Mouse (Mus musculus): ENCODE measurements around the gene Hist2h3c1. TPM values are rescaled to one million over a fixed set of nuclear protein-coding genes. Genes with fewer than 3 reads are reported as not detected.
A peak's percentile ranks its signal among the peaks of the same experiment; 100 is the strongest.
"Not testable (repeated sequence)": the region's sequence is repeated elsewhere in the genome, so short reads cannot be mapped to it uniquely, and the experiment has no call there.

Gene Hist2h3c1
- 0.41 and 0.60 TPM in 2 replicates for polyA plus RNA-seq (2016; fragmentation: Nextera tagmentation; extraction: Ambion mirVana)

DNA sequence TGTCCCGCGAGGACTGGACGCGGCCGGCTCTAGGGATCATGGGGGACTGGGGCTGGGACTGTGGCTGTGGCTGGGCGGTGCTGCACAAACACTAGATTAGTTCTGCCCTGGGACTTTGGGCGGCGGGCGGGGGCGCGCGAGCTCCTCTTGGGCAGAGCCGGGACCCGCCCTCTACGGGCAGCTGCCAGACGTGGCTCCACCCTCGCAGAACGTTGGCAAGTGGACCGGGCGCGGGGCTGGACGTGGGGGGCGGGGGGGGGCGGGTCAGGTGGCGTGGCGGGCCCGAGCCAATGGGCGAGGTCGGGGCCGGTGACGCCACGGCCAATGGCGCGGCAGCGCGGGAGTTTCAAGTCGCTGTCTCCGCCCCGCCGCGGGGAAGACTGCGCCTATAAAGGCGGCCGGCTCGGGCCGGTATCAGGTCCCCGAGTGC is at the start of gene Hist2h3c1:
Hist2h3c1 (plus strand) TSS at position 259 of the 430 bp plus-strand sequence.
- not testable (repeated sequence) for H3K27me3 ChIP-seq (ENCODE audit: insufficient read depth, poor library complexity, severe bottlenecking); H3K9me3 ChIP-seq; DNase-seq (ENCODE audit: low spot score); H3K36me3 ChIP-seq
- H3K27ac ChIP-seq = peak within 1 kb of the TSS; percentile 87
- peaks cover 39% of the 10 kb centered on the region for H3K4me1 ChIP-seq
- peak within 1 kb of the TSS; percentile 59 for H3K4me3 ChIP-seq
- 0% methylated on average over 10 of the region's 47 CpGs for WGBS

DNA sequence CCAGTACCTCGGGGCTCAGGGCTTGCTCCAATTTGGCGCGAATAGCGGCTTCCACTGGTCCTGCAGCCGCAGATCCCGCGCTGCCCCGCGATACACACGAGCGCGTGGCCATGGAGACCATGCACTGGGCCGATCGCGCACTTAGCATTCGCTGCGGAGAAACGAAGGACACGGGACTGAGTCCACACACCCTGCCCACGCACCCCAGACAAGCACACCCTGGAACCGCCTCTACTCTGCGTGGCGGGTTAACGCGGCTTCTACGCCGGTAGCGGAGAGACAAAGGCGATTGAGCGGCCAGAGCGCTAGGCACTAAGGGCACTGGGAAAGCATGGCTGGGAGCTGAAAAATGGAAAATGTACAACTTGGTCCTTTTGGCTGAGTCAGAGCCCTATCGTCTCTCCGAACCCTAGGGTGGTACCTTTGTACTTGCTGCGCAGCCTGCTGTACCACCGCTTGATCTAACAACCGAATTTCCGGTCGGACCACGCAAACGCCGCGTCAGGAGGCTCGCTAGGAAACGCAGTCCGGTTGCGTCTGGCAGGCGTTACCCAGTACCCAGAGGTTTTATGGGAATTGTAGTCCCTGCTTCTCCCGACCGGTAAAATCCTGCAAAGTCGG is 49.2 kb upstream of the Hist2h3c1 start:
- peak overlapping the region; percentile 97 for H3K27ac ChIP-seq
- H3K4me3 ChIP-seq = peak overlapping the region; percentile 79
- H3K27me3 ChIP-seq (ENCODE audit: insufficient read depth, poor library complexity, severe bottlenecking) = no peaks in the 10 kb centered on the region
- H3K36me3 ChIP-seq = peaks cover 36% of the 10 kb centered on the region
- peak; percentile 95 for DNase-seq (ENCODE audit: low spot score)
- WGBS = under 1% methylated on average over 50 of the region's 50 CpGs
- peaks cover 21% of the 10 kb centered on the region for H3K4me1 ChIP-seq
- H3K9me3 ChIP-seq = no peaks in the 10 kb centered on the region

DNA sequence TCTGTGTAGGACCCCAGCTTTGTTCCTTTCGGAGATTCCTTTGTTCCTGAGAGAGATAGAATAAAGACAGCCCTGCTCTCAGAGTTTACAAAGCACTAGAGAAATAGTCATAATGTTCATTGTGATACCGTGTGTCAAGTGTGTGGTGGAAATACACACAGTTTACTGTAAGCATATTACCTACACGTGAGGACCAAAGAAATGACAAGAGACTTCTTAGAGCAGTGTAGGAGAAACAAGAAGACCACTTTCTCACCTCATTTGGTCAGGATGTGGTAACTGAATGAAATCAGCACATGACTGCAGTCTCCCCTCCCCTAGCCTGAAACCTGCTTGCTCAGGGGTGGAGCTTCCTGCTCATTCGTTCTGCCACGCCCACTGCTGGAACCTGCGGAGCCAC is 48.3 kb upstream of the Hist2h3c1 start:
- peaks cover 21% of the 10 kb centered on the region for H3K4me1 ChIP-seq
- no peaks in the 10 kb centered on the region for H3K9me3 ChIP-seq
- no peak for DNase-seq (ENCODE audit: low spot score)
- peaks cover 27% of the 10 kb centered on the region for H3K36me3 ChIP-seq
- no peaks in the 10 kb centered on the region for H3K27me3 ChIP-seq (ENCODE audit: insufficient read depth, poor library complexity, severe bottlenecking)
- WGBS = 3% methylated on average over 6 of the region's 6 CpGs
- H3K27ac ChIP-seq = peak overlapping the region; percentile 97
- peak overlapping the region; percentile 79 for H3K4me3 ChIP-seq

- Histone ChIP-seq H3K36me3 (peaks cover 21% of the 10 kb centered on the region), H3K4me1 (peaks cover 21% of the 10 kb centered on the region), H3K4me3 (peak overlapping the region; percentile 29; the same call in 1 of the 2 replicates), H3K27ac (peak overlapping the region; percentile 52; the same call in 1 of the 2 replicates)
- 24% methylated on average over 8 of the region's 8 CpGs for WGBS
- not testable (repeated sequence) for H3K27me3 ChIP-seq (ENCODE audit: insufficient read depth, poor library complexity, severe bottlenecking); H3K9me3 ChIP-seq; DNase-seq (ENCODE audit: low spot score)
Observed at GRCm38 (mm10) chr3:96198601-96199251, 47.8 kb upstream of the Hist2h3c1 start.

DNA sequence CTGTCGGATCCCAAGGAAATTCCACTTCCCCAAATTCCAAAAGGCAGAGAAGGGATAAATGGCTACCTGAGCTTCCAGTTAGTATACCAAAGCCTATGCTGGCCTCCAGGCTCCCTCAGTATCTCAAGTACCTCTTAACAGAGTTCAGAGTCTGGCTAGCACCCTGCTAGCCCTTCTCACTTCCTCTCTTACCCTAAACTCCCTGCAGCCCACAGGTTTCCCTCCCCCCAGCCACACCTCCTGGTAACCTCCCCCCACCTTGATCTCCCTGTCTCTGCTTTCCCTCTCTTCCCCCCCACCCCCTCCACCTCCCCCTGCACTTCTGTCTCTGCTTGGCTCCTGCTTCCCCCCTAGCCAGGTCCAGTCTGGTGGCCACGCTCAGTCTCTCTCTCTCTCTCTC is 46.8 kb upstream of the Hist2h3c1 start:
- Histone ChIP-seq H3K36me3 (peaks cover 11% of the 10 kb centered on the region), H3K4me3 (no peak overlapping the region), H3K27me3 (ENCODE audit: insufficient read depth, poor library complexity, severe bottlenecking) (no peaks in the 10 kb centered on the region), H3K27ac (no peak overlapping the region), H3K9me3 (no peaks in the 10 kb centered on the region), H3K4me1 (peaks cover 21% of the 10 kb centered on the region)
- no peak for DNase-seq (ENCODE audit: low spot score)
- 39% methylated on average over 2 of the region's 2 CpGs for WGBS

DNA sequence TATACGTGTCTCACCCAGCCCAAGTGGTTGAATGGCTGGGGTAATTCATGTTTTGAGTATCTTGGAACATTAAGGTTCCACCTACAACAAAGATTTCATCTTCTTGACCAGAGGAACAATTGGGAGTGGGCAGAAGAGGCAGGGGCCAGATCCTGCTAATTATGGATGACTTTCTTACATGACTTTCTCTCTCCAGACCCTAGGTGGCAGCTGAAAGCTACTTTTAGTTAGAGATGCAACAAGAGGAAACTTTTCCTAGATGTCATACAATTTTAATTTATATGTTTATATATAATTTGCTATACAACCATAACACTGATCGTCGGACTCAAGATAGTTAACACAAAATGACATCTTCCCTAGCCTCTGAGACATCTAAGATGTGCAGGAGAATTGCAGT is 38.7 kb upstream of the Hist2h3c1 start:
- 84% methylated on average over 3 of the region's 3 CpGs for WGBS
- DNase-seq (ENCODE audit: low spot score) = no peak
- Histone ChIP-seq H3K27ac (no peak overlapping the region), H3K4me1 (peaks cover 6% of the 10 kb centered on the region), H3K36me3 (no peaks in the 10 kb centered on the region), H3K4me3 (no peak overlapping the region), H3K9me3 (no peaks in the 10 kb centered on the region), H3K27me3 (ENCODE audit: insufficient read depth, poor library complexity, severe bottlenecking) (peaks cover 6% of the 10 kb centered on the region; the same call in 1 of the 2 replicates)

- H3K36me3 ChIP-seq = no peaks in the 10 kb centered on the region
- no peak for DNase-seq (ENCODE audit: low spot score)
Observed at GRCm38 (mm10) chr3:96209242-96209641, 37.2 kb upstream of the Hist2h3c1 start.

DNA sequence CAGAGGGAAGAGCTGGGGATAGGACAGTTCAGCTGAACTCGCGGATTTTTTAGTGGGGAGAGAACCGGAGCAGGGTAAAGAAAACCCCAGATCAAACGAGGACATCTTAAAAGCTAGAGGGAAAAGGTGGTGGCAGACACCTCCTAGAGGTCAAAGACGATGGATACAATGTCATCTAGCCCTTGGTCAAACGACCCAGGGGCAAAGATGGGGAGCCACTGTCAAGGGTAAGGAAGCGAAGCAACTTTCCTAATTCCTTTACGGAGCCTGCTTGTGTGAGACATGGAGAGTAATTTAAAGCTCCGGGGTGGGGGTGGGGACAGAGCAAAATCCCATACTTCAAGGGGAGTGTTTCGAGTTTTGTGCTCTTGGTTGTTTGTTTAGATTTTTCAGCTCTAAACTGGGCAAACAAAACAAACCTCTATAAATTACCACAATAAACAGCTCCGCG is 27.3 kb upstream of the Hist2h3c1 start:
- Histone ChIP-seq H3K27me3 (ENCODE audit: insufficient read depth, poor library complexity, severe bottlenecking) (no peaks in the 10 kb centered on the region), H3K4me1 (peaks cover 23% of the 10 kb centered on the region), H3K27ac (peak overlapping the region; percentile 94), H3K36me3 (no peaks in the 10 kb centered on the region), H3K9me3 (no peaks in the 10 kb centered on the region), H3K4me3 (peak overlapping the region; percentile 71)
- no peak for DNase-seq (ENCODE audit: low spot score)
- WGBS = under 1% methylated on average over 12 of the region's 12 CpGs

More at GRCm38 (mm10) chr3:96209242-96209641, 37.2 kb upstream of the Hist2h3c1 start:
- H3K4me1 ChIP-seq = peaks cover 6% of the 10 kb centered on the region
- no peaks in the 10 kb centered on the region for H3K9me3 ChIP-seq
- H3K27ac ChIP-seq = no peak overlapping the region
- no peak overlapping the region for H3K4me3 ChIP-seq
- H3K27me3 ChIP-seq (ENCODE audit: insufficient read depth, poor library complexity, severe bottlenecking) = peaks cover 6% of the 10 kb centered on the region; the same call in 1 of the 2 replicates
- 19% methylated on average over 15 of the region's 15 CpGs for WGBS

DNA sequence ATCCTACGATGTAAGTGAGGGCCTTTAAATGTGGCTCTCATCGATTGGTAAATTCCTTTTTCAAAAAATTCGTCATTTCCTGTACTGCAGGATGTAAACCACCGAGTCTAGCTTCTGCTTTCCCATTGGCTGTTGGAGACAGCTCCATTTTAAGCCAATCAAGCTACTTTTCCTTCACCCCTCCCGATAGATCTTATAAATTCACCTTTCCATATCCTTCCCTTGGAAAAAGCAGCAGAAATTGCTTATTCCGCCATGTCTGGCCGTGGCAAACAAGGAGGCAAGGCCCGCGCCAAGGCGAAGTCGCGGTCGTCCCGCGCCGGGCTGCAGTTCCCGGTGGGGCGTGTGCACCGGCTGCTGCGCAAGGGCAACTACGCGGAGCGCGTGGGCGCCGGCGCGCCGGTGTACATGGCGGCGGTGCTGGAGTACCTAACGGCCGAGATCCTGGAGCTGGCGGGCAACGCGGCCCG is 26.8 kb upstream of the Hist2h3c1 start, which contains the start of the genes Bola1 and Hist2h2ab:
Bola1 (minus strand) TSS at position 49 of the 470 bp plus-strand sequence.
Hist2h2ab (plus strand) TSS at position 205 of the 470 bp plus-strand sequence.
- DNase-seq (ENCODE audit: low spot score) = peak; percentile 87
- 0% methylated on average over 37 of the region's 37 CpGs for WGBS

GRCm38 (mm10) chr3:96220131-96220764 is 26.2 kb upstream of the Hist2h3c1 start:
- not testable (repeated sequence) for H3K27me3 ChIP-seq (ENCODE audit: insufficient read depth, poor library complexity, severe bottlenecking); H3K36me3 ChIP-seq; DNase-seq (ENCODE audit: low spot score); H3K9me3 ChIP-seq
- under 1% methylated on average over 38 of the region's 47 CpGs for WGBS
- Histone ChIP-seq H3K4me3 (peak overlapping the region; percentile 71), H3K27ac (peak overlapping the region; percentile 94), H3K4me1 (peaks cover 30% of the 10 kb centered on the region)

More for the DNA sequence above, 26.8 kb upstream of the Hist2h3c1 start, which contains the start of the genes Bola1 and Hist2h2ab:
- Histone ChIP-seq H3K36me3 (no peaks in the 10 kb centered on the region), H3K9me3 (no peaks in the 10 kb centered on the region), H3K4me3 (peak within 1 kb of the TSS; percentile 71), H3K27ac (peak within 1 kb of the TSS; percentile 94), H3K4me1 (peaks cover 25% of the 10 kb centered on the region), H3K27me3 (ENCODE audit: insufficient read depth, poor library complexity, severe bottlenecking) (no peaks in the 10 kb centered on the region)

DNA sequence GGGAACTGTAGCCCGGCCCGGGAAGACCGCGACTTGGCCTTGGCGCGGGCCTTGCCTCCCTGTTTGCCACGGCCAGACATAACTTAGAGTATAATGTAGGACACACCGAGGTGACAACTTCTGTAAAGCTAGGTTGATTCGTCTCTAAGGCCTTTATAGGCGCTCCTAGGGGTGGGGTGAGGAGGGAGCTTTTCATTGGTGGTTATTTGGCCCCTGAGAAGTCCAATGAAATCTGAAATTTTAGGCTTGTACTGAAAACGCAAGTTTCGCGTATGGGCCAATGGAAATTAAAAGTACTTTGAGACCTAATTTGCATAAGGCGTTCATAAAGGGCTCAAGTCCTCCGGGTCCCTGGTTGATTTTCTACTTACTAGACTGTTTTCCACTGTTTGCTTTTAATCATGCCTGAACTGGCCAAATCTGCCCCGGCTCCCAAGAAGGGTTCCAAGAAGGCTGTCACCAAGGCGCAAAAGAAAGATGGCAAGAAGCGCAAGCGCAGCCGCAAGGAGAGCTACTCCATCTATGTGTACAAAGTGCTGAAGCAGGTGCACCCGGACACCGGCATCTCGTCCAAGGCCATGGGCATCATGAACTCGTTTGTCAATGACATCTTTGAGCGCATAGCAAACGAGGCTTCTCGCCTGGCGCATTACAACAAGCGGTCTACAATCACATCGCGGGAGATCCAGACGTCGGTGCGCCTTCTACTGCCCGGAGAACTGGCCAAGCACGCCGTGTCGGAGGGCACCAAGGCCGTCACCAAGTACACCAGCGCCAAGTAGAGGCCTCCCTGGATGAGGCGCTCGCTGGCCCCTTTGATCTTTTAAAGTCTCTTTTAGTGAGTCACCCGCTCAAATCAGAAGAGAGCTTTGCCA is 25.5 kb upstream of the Hist2h3c1 start, which contains the start of the genes Hist2h2ac and Hist2h2be:
Hist2h2ac (minus strand) TSS at position 116 of the 875 bp plus-strand sequence.
Hist2h2be (plus strand) TSS at position 355 of the 875 bp plus-strand sequence.
- Histone ChIP-seq H3K9me3 (no peaks in the 10 kb centered on the region), H3K4me1 (peaks cover 34% of the 10 kb centered on the region), H3K27ac (peak within 1 kb of the TSS; percentile 94), H3K36me3 (no peaks in the 10 kb centered on the region), H3K4me3 (peak within 1 kb of the TSS; percentile 71), H3K27me3 (ENCODE audit: insufficient read depth, poor library complexity, severe bottlenecking) (no peaks in the 10 kb centered on the region)
- under 1% methylated on average over 43 of the region's 43 CpGs for WGBS
- DNase-seq (ENCODE audit: low spot score) = peak; percentile 95

- H3K27me3 ChIP-seq (ENCODE audit: insufficient read depth, poor library complexity, severe bottlenecking) = no peaks in the 10 kb centered on the region
- DNase-seq (ENCODE audit: low spot score) = no peak
- no peaks in the 10 kb centered on the region for H3K9me3 ChIP-seq
- 33% methylated on average over 9 of the region's 9 CpGs for WGBS
- peak overlapping the region; percentile 94 for H3K27ac ChIP-seq
- H3K4me3 ChIP-seq = peak overlapping the region; percentile 71
- H3K36me3 ChIP-seq = no peaks in the 10 kb centered on the region
- H3K4me1 ChIP-seq = peaks cover 40% of the 10 kb centered on the region
Observed at GRCm38 (mm10) chr3:96221640-96222038, 24.8 kb upstream of the Hist2h3c1 start.
